Mouse (Mus musculus) intestine, embryonic 16.5 days (tissue): ENCODE measurements around the gene Serpinf2. TPM values are rescaled to one million over a fixed set of nuclear protein-coding genes. Genes with fewer than 3 reads are reported as not detected.

Experiments
- ATAC-seq: fragments of 200-750 bp; cut with Nextera tagmentation; 2 replicates; pipeline ENCODE4 v1.8.0; 2017; ENCODE audit warnings: moderate TSS enrichment, moderate library complexity
- H3K27ac ChIP-seq: fragments of 300-500 bp; sonication (generic); 2 replicates; pipeline ENCODE4 v1.5.1; 2014; ENCODE audit warnings: mild to moderate bottlenecking, low read length
- H3K27me3 ChIP-seq: fragments of 300-500 bp; sonication (generic); replicated peaks from 2 replicates; pipeline ENCODE4 v1.6.1; 2014; ENCODE audit warnings: low read length, control low read depth, mixed read lengths; ENCODE audit not compliant: control insufficient read depth, insufficient read depth
- H3K36me3 ChIP-seq: fragments of 300-500 bp; sonication (generic); 2 replicates; pipeline ENCODE4 v1.6.1; 2014; ENCODE audit warnings: low read length, control low read depth; ENCODE audit not compliant: control insufficient read depth, insufficient read depth
- H3K4me1 ChIP-seq: fragments of 300-500 bp; sonication (generic); 2 replicates; pipeline ENCODE4 v1.6.1; 2014; ENCODE audit warnings: low read length, control low read depth, mixed read lengths; ENCODE audit not compliant: control insufficient read depth, insufficient read depth
- H3K4me2 ChIP-seq: fragments of 300-500 bp; sonication (generic); 2 replicates; pipeline ENCODE4 v1.6.1; 2014; ENCODE audit warnings: low read depth, low read length, control low read depth
- H3K4me3 ChIP-seq: fragments of 300-500 bp; sonication (generic); 2 replicates; pipeline ENCODE4 v1.5.1; 2014; ENCODE audit warnings: mild to moderate bottlenecking, low read length
- H3K9ac ChIP-seq: fragments of 300-500 bp; sonication (generic); 2 replicates; pipeline ENCODE4 v1.6.1; 2014; ENCODE audit warnings: low read depth, low read length
- H3K9me3 ChIP-seq: fragments of 300-500 bp; sonication (generic); 2 replicates; pipeline ENCODE4 v1.6.1; 2016; ENCODE audit warnings: low read length, control low read depth; ENCODE audit not compliant: control insufficient read depth
- WGBS: fragments of 180-500 bp; shearing (Covaris S2); extraction: QIAGEN DNeasy Blood & Tissue Kit; methylation state at CpG from one replicate; pipeline ENCODE4 v1.1.7; 2014; 5-methylcytosine and 5-hydroxymethylcytosine counted together
- polyA plus RNA-seq: library from polyadenylated mRNA; unstranded; fragments of >200 nt; fragmentation: Nextera tagmentation; extraction: Ambion mirVana; gene quantifications from 2 replicates; pipeline ENCODE4 v1.2.1, GENCODE M21; 2015

The Serpinf2 gene
- polyA plus RNA-seq, 1 experiment from 2014 or later: 32.8 TPM

- Histone ChIP-seq H3K27ac (no peak overlapping the region), H3K4me1 (peaks cover 9% of the 10 kb centered on the region), H3K27me3 (no peaks in the 10 kb centered on the region), H3K4me3 (no peak overlapping the region), H3K36me3 (peaks cover 3% of the 10 kb centered on the region), H3K9ac (no peak overlapping the region), H3K4me2 (no peak overlapping the region), H3K9me3 (no peaks in the 10 kb centered on the region)
- WGBS: 54% methylated on average over 8 of the region's 8 CpGs
- 0 out of 2 replicates have a peak, but pooled peaks have one; percentile 15 for ATAC-seq
Observed at GRCm38 (mm10) chr11:75443711-75444110, 4.3 kb upstream of the Serpinf2 start.

- H3K9me3 ChIP-seq: no peaks in the 10 kb centered on the region
- ATAC-seq: no peak
- no peak overlapping the region for H3K27ac ChIP-seq
- no peak overlapping the region for H3K4me2 ChIP-seq
- peaks cover 9% of the 10 kb centered on the region for H3K4me1 ChIP-seq
- H3K9ac ChIP-seq: no peak overlapping the region
- H3K36me3 ChIP-seq: peaks cover 3% of the 10 kb centered on the region
- 92% methylated on average over 16 of the region's 16 CpGs for WGBS
- H3K4me3 ChIP-seq: no peak overlapping the region
- H3K27me3 ChIP-seq: no peaks in the 10 kb centered on the region
Observed at GRCm38 (mm10) chr11:75441601-75442000, 2.2 kb upstream of the Serpinf2 start.

GRCm38 (mm10) chr11:75441034-75441433, 1.6 kb upstream of the Serpinf2 start:
- Histone ChIP-seq H3K9ac (no peak overlapping the region), H3K4me2 (no peak overlapping the region), H3K4me1 (peaks cover 9% of the 10 kb centered on the region), H3K36me3 (peaks cover 3% of the 10 kb centered on the region), H3K27me3 (no peaks in the 10 kb centered on the region), H3K4me3 (no peak overlapping the region), H3K9me3 (no peaks in the 10 kb centered on the region), H3K27ac (no peak overlapping the region)
- WGBS: 76% methylated on average over 7 of the region's 7 CpGs
- ATAC-seq: no peak

GRCm38 (mm10) chr11:75439951-75440350, 560 bp upstream of the Serpinf2 start:
- Histone ChIP-seq H3K4me1 (peaks cover 9% of the 10 kb centered on the region), H3K27me3 (no peaks in the 10 kb centered on the region), H3K9me3 (no peaks in the 10 kb centered on the region), H3K9ac (no peak overlapping the region), H3K36me3 (no peaks in the 10 kb centered on the region; the same call in 1 of the 2 replicates), H3K4me2 (no peak overlapping the region), H3K4me3 (no peak overlapping the region), H3K27ac (no peak overlapping the region)
- no peak for ATAC-seq
- 95% methylated on average over 3 of the region's 3 CpGs for WGBS

GRCm38 (mm10) chr11:75438804-75439203, 587 bp downstream of the Serpinf2 start:
- Histone ChIP-seq H3K27me3 (no peaks in the 10 kb centered on the region), H3K27ac (no peak overlapping the region), H3K4me2 (peak overlapping the region; percentile 29; the same call in 1 of the 2 replicates), H3K4me3 (no peak overlapping the region), H3K36me3 (no peaks in the 10 kb centered on the region; the same call in 1 of the 2 replicates), H3K9ac (peak overlapping the region; percentile 34), H3K4me1 (peaks cover 9% of the 10 kb centered on the region), H3K9me3 (no peaks in the 10 kb centered on the region)
- ATAC-seq: 0 out of 2 replicates have a peak, but pooled peaks have one; percentile 25
- 79% methylated on average over 3 of the region's 3 CpGs for WGBS

GRCm38 (mm10) chr11:75438194-75438593, 1.2 kb downstream of the Serpinf2 start:
- H3K9ac ChIP-seq: no peak overlapping the region
- H3K27ac ChIP-seq: no peak overlapping the region
- H3K4me2 ChIP-seq: no peak overlapping the region
- 79% methylated on average over 11 of the region's 13 CpGs for WGBS
- H3K4me1 ChIP-seq: peaks cover 9% of the 10 kb centered on the region
- H3K27me3 ChIP-seq: no peaks in the 10 kb centered on the region
- ATAC-seq: no peak
- H3K4me3 ChIP-seq: no peak overlapping the region
- no peaks in the 10 kb centered on the region; the same call in 1 of the 2 replicates for H3K36me3 ChIP-seq
- no peaks in the 10 kb centered on the region for H3K9me3 ChIP-seq

GRCm38 (mm10) chr11:75434138-75434537, 5.3 kb downstream of the Serpinf2 start:
- Histone ChIP-seq H3K4me2 (no peak overlapping the region), H3K27me3 (no peaks in the 10 kb centered on the region), H3K27ac (no peak overlapping the region), H3K4me1 (peaks cover 5% of the 10 kb centered on the region; the same call in 1 of the 2 replicates), H3K9me3 (no peaks in the 10 kb centered on the region), H3K9ac (no peak overlapping the region), H3K36me3 (no peaks in the 10 kb centered on the region), H3K4me3 (no peak overlapping the region)
- ATAC-seq: no peak
- WGBS: 88% methylated on average over 5 of the region's 5 CpGs

GRCm38 (mm10) chr11:75431307-75431706, 8.1 kb downstream of the Serpinf2 start:
- H3K4me2 ChIP-seq: no peak overlapping the region
- H3K27me3 ChIP-seq: no peaks in the 10 kb centered on the region
- H3K4me1 ChIP-seq: no peaks in the 10 kb centered on the region
- no peak for ATAC-seq
- H3K27ac ChIP-seq: no peak overlapping the region
- no peaks in the 10 kb centered on the region for H3K36me3 ChIP-seq
- H3K9me3 ChIP-seq: no peaks in the 10 kb centered on the region
- H3K4me3 ChIP-seq: no peak overlapping the region
- H3K9ac ChIP-seq: no peak overlapping the region
- WGBS: 80% methylated on average over 11 of the region's 11 CpGs

GRCm38 (mm10) chr11:75429019-75429705, 10.2 kb downstream of the Serpinf2 start:
- no peaks in the 10 kb centered on the region for H3K9me3 ChIP-seq
- 73% methylated on average over 9 of the region's 9 CpGs for WGBS
- H3K27me3 ChIP-seq: no peaks in the 10 kb centered on the region
- no peak overlapping the region for H3K4me3 ChIP-seq
- no peak overlapping the region for H3K9ac ChIP-seq
- H3K27ac ChIP-seq: no peak overlapping the region
- no peak overlapping the region for H3K4me2 ChIP-seq
- H3K4me1 ChIP-seq: no peaks in the 10 kb centered on the region; the same call in 1 of the 2 replicates
- ATAC-seq: no peak
- H3K36me3 ChIP-seq: no peaks in the 10 kb centered on the region
